Comparison of ENCODE assay signal across 17 mouse cellular contexts in the genomic region with DNA sequence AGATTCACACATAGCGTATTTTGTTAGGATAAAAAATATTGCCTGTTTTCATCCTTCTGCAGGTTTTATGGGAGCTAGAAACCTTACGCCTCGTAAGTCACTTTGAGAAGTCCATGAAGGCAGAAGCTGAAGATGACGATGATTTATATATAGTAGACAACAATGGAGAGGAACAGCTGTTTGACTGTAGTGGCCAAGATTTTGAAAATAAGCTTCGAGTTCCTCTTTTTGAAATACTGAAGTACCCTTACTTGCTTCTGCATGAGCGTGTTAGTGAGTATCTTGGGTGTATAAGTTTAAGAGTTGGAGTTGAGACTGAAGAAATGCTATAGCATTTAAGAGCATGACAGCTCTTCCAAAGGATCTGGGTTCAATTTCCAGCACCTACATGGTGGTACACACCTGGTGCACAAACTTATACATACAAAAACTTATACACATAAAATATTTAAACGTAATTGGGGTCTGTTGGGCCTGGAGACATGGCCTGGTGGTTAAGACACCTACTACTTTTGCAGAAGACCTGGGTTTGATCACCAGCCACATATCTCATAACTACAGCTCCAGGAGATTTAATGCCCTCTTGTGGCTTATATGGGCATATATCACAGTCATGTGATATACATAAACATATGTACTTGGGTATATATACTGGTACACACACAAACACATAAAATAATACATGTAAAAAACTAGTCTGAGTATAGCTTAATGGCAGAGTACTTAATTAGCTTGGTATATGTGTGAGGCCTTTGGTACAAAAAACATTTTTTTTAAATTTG. TPM values are rescaled to one million over a fixed set of nuclear protein-coding genes. Genes with fewer than 3 reads are reported as not detected.
DNase-seq lines count a peak whose midpoint lies in the region; ATAC-seq and TF ChIP-seq lines count a peak whose summit lies in the region.
"Had no signal": no experiment of that assay in that cellular context is flagged by ENCODE, and none has a peak within 500 bp of the region (broad histone marks: within the 10 kb centered on the region; RNA-seq: fewer than 3 reads in every experiment).

No protein-coding gene starts in this region.

- over 99% methylated on average over 7 of the region's 7 CpGs for WGBS in hindbrain, postnatal 0 days
- WGBS in hindbrain, embryonic 14.5 days, result 97% methylated on average over 7 of the region's 7 CpGs
- 97% methylated on average over 7 of the region's 7 CpGs for WGBS in midbrain, postnatal 0 days
- 97% methylated on average over 7 of the region's 7 CpGs for WGBS in midbrain, embryonic 15.5 days
- WGBS in stomach, postnatal 0 days, result 91% methylated on average over 7 of the region's 7 CpGs

- TF ChIP-seq CTCF in hindbrain, postnatal 0 days (IDR thresholded peaks at IDR 0.05; ENCODE audit: low read depth), result peak; percentile 34
- TF ChIP-seq CTCF in midbrain, postnatal 0 days (IDR thresholded peaks at IDR 0.05), result peak; percentile 54
- TF ChIP-seq CTCF in brain, embryonic 14.5 days (IDR thresholded peaks at IDR 0.05; ENCODE audit: borderline replicate concordance, extremely low read depth, insufficient read depth, insufficient read length), result no peak
- TF ChIP-seq CTCF in stomach, postnatal 0 days (IDR thresholded peaks at IDR 0.05; ENCODE audit: low read depth), result peak; percentile 48

- H3K27ac ChIP-seq in hindbrain, postnatal 0 days, result no peak overlapping the region
- H3K27ac ChIP-seq in hindbrain, embryonic 14.5 days, result no peak overlapping the region
- H3K27ac ChIP-seq in midbrain, postnatal 0 days (ENCODE audit: low read depth, low read length), result no peak overlapping the region
- H3K27ac ChIP-seq in midbrain, embryonic 15.5 days, result no peak overlapping the region
- H3K27ac ChIP-seq in stomach, postnatal 0 days (replicated peaks), result no peak overlapping the region
- H3K27ac ChIP-seq: embryonic facial prominence, embryonic 15.5 days; forebrain, embryonic 12.5 days; midbrain, embryonic 13.5 days; neural tube, embryonic 12.5 days had no signal

- H3K4me2 ChIP-seq in hindbrain, postnatal 0 days (ENCODE audit: low read depth, low read length), result no peak overlapping the region
- H3K4me2 ChIP-seq in hindbrain, embryonic 14.5 days (replicated peaks), result no peak overlapping the region
- H3K4me2 ChIP-seq in midbrain, postnatal 0 days (ENCODE audit: low read depth, low read length, poor library complexity, severe bottlenecking), result no peak overlapping the region
- H3K4me2 ChIP-seq in midbrain, embryonic 15.5 days, result no peak overlapping the region
- no peak overlapping the region for H3K4me2 ChIP-seq in stomach, postnatal 0 days (replicated peaks; ENCODE audit: low read depth)
- H3K4me2 ChIP-seq: embryonic facial prominence, embryonic 15.5 days; forebrain, embryonic 12.5 days; heart, embryonic 11.5 days; midbrain, embryonic 13.5 days; neural tube, embryonic 12.5 days had no signal

- intact Hi-C loops in heart, postnatal 14 days (cut with DNase I), result no loop called here

- DNase-seq in hindbrain, postnatal 0 days (ENCODE audit: low spot score), result no peak
- no peak for DNase-seq in hindbrain, embryonic 14.5 days (ENCODE audit: low spot score)
- no peak for DNase-seq in midbrain, postnatal 0 days (ENCODE audit: low spot score)
- DNase-seq in brain, embryonic 14.5 days (ENCODE audit: low read depth), result peak; percentile 2
- no peak for DNase-seq in stomach, postnatal 0 days (ENCODE audit: low spot score)
- DNase-seq in urinary bladder, postnatal 10 days (ENCODE audit: low spot score), result no peak
- no peak for DNase-seq in heart, postnatal 14 days
- DNase-seq: adrenal gland, adult 8-10 months; cerebellum, postnatal 36 days; kidney, adult 11 months; lung, postnatal 10 days had no signal

- no peak for ATAC-seq in hindbrain, postnatal 0 days
- ATAC-seq in hindbrain, embryonic 14.5 days (ENCODE audit: low FRiP score), result no peak
- no peak for ATAC-seq in midbrain, postnatal 0 days (ENCODE audit: low FRiP score)
- no peak for ATAC-seq in midbrain, embryonic 15.5 days (replicated peaks)
- ATAC-seq in stomach, postnatal 0 days (ENCODE audit: low FRiP score, low TSS enrichment), result no peak
- ATAC-seq: midbrain, embryonic 13.5 days had no signal

- peaks cover 44% of the 10 kb centered on the region for H3K36me3 ChIP-seq in hindbrain, postnatal 0 days (ENCODE audit: insufficient read depth, low read length)
- peaks cover 81% of the 10 kb centered on the region for H3K36me3 ChIP-seq in hindbrain, embryonic 14.5 days (replicated peaks; ENCODE audit: control insufficient read depth, insufficient read depth)
- peaks cover 31% of the 10 kb centered on the region for H3K36me3 ChIP-seq in midbrain, postnatal 0 days (ENCODE audit: insufficient read depth, low read length)
- peaks cover 34% of the 10 kb centered on the region for H3K36me3 ChIP-seq in midbrain, embryonic 15.5 days (replicated peaks)
- peaks cover 3% of the 10 kb centered on the region; the same call in 1 of the 2 replicates for H3K36me3 ChIP-seq in stomach, postnatal 0 days (ENCODE audit: control insufficient read depth, insufficient read depth, low read length)

- TF ChIP-seq EP300 in stomach, postnatal 0 days (optimal IDR thresholded peaks at IDR 0.05), result no peak

- TF ChIP-seq POLR2A in brain, embryonic 14.5 days (IDR thresholded peaks at IDR 0.05; ENCODE audit: borderline replicate concordance, extremely low read depth, insufficient read depth, insufficient read length, poor library complexity, severe bottlenecking), result no peak

- H3K4me1 ChIP-seq in hindbrain, postnatal 0 days (ENCODE audit: insufficient read depth, low read length), result no peaks in the 10 kb centered on the region
- H3K4me1 ChIP-seq in hindbrain, embryonic 14.5 days (replicated peaks; ENCODE audit: control insufficient read depth, insufficient read depth, low read length), result peaks cover 11% of the 10 kb centered on the region
- peaks cover 2% of the 10 kb centered on the region; the same call in 1 of the 2 replicates for H3K4me1 ChIP-seq in midbrain, postnatal 0 days (ENCODE audit: insufficient read depth, low read length)
- peaks cover 12% of the 10 kb centered on the region for H3K4me1 ChIP-seq in midbrain, embryonic 15.5 days
- H3K4me1 ChIP-seq in stomach, postnatal 0 days (replicated peaks; ENCODE audit: control insufficient read depth, insufficient read depth), result no peaks in the 10 kb centered on the region

- no peaks in the 10 kb centered on the region for H3K27me3 ChIP-seq in hindbrain, postnatal 0 days (ENCODE audit: insufficient read depth, low read length)
- no peaks in the 10 kb centered on the region for H3K27me3 ChIP-seq in hindbrain, embryonic 14.5 days (ENCODE audit: control insufficient read depth, insufficient read depth, low read length)
- H3K27me3 ChIP-seq in midbrain, postnatal 0 days (ENCODE audit: insufficient read depth, low read length), result no peaks in the 10 kb centered on the region
- H3K27me3 ChIP-seq in midbrain, embryonic 15.5 days (replicated peaks), result no peaks in the 10 kb centered on the region
- H3K27me3 ChIP-seq in stomach, postnatal 0 days (ENCODE audit: control insufficient read depth, insufficient read depth, low read length), result no peaks in the 10 kb centered on the region
- H3K27me3 ChIP-seq: embryonic facial prominence, embryonic 15.5 days; forebrain, embryonic 12.5 days; midbrain, embryonic 13.5 days; neural tube, embryonic 12.5 days had no signal

- no peak overlapping the region for H3K9ac ChIP-seq in hindbrain, postnatal 0 days (replicated peaks; ENCODE audit: low read length)
- no peak overlapping the region for H3K9ac ChIP-seq in hindbrain, embryonic 14.5 days
- H3K9ac ChIP-seq in midbrain, postnatal 0 days (replicated peaks; ENCODE audit: low read length, poor library complexity, severe bottlenecking), result no peak overlapping the region
- no peak overlapping the region for H3K9ac ChIP-seq in midbrain, embryonic 15.5 days
- no peak overlapping the region for H3K9ac ChIP-seq in stomach, postnatal 0 days (ENCODE audit: low read length)
- H3K9ac ChIP-seq: embryonic facial prominence, embryonic 15.5 days; forebrain, embryonic 12.5 days; midbrain, embryonic 13.5 days; neural tube, embryonic 12.5 days had no signal

- H3K4me3 ChIP-seq in hindbrain, postnatal 0 days (ENCODE audit: low read length), result no peak overlapping the region
- no peak overlapping the region for H3K4me3 ChIP-seq in hindbrain, embryonic 14.5 days (replicated peaks; ENCODE audit: low read length)
- H3K4me3 ChIP-seq in midbrain, postnatal 0 days (ENCODE audit: low read depth, low read length), result no peak overlapping the region
- H3K4me3 ChIP-seq in midbrain, embryonic 15.5 days, result no peak overlapping the region
- no peak overlapping the region for H3K4me3 ChIP-seq in stomach, postnatal 0 days (ENCODE audit: low read depth, low read length)
- H3K4me3 ChIP-seq: embryonic facial prominence, embryonic 15.5 days; forebrain, embryonic 12.5 days; midbrain, embryonic 13.5 days; neural tube, embryonic 12.5 days had no signal

- no peaks in the 10 kb centered on the region for H3K9me3 ChIP-seq in hindbrain, postnatal 0 days (ENCODE audit: low read length)
- no peaks in the 10 kb centered on the region for H3K9me3 ChIP-seq in hindbrain, embryonic 14.5 days (ENCODE audit: control insufficient read depth, low read length)
- no peaks in the 10 kb centered on the region for H3K9me3 ChIP-seq in midbrain, postnatal 0 days (ENCODE audit: low read length)
- no peaks in the 10 kb centered on the region for H3K9me3 ChIP-seq in midbrain, embryonic 15.5 days
- no peaks in the 10 kb centered on the region for H3K9me3 ChIP-seq in stomach, postnatal 0 days (ENCODE audit: control insufficient read depth, low read length)
- H3K9me3 ChIP-seq: embryonic facial prominence, embryonic 15.5 days; forebrain, embryonic 12.5 days; midbrain, embryonic 13.5 days; neural tube, embryonic 12.5 days had no signal

RNA-seq across cellular contexts. Expression of a gene that starts 6.3 kb away (rescaled TPM):
- 31.1 and 36.0 TPM in 2 replicates for total RNA-seq in hindbrain, postnatal 0 days (2014; rRNA removed)
- polyA plus RNA-seq in hindbrain, postnatal 0 days (2015; fragmentation: Nextera tagmentation; extraction: Ambion mirVana), result 15.2 and 15.3 TPM in 2 replicates
- polyA plus RNA-seq in hindbrain, embryonic 14.5 days (2014; fragmentation: Nextera tagmentation; extraction: Ambion mirVana), result 16.2 and 22.7 TPM in 2 replicates
- total RNA-seq in midbrain, postnatal 0 days (2014; rRNA removed), result 43.2 and 75.4 TPM in 2 replicates
- polyA plus RNA-seq in midbrain, postnatal 0 days (2015; fragmentation: Nextera tagmentation; extraction: Ambion mirVana), result 13.0 and 16.8 TPM in 2 replicates
- 14.4 and 15.8 TPM in 2 replicates for polyA plus RNA-seq in midbrain, embryonic 15.5 days (2015; fragmentation: Nextera tagmentation; extraction: Ambion mirVana)
- 15.0 and 20.3 TPM in 2 replicates for polyA plus RNA-seq in brain, embryonic 14.5 days (2012; rRNA removed)
- polyA plus RNA-seq in stomach, postnatal 0 days (2015; fragmentation: Nextera tagmentation; extraction: Ambion mirVana), result 4.8 and 5.1 TPM in 2 replicates
- total RNA-seq in heart, postnatal 14 days (2021), result 10 to 100 TPM; 36.9 to 41.9 TPM
